In genomic region chr2:181663298-181663630, GRCm38 (mm10) we compare ENCODE assay signal across 9 mouse cellular contexts. TPM values are rescaled to one million over a fixed set of nuclear protein-coding genes. Genes with fewer than 3 reads are reported as not detected.
DNase-seq lines count a peak whose midpoint lies in the region; ATAC-seq lines count a peak whose summit lies in the region.
"Had no signal": no experiment of that assay in that cellular context is flagged by ENCODE, and none has a peak within 500 bp of the region (broad histone marks: within the 10 kb centered on the region; RNA-seq: fewer than 3 reads in every experiment).

No protein-coding gene starts in this region.

- H3K9me3 ChIP-seq in liver, embryonic 13.5 days (replicated peaks): no peaks in the 10 kb centered on the region
- H3K9me3 ChIP-seq in forebrain, embryonic 13.5 days (replicated peaks): no peaks in the 10 kb centered on the region
- no peaks in the 10 kb centered on the region for H3K9me3 ChIP-seq in midbrain, embryonic 15.5 days

- H3K27ac ChIP-seq in liver, embryonic 13.5 days: no peak overlapping the region
- no peak overlapping the region for H3K27ac ChIP-seq in forebrain, embryonic 13.5 days
- H3K27ac ChIP-seq in midbrain, embryonic 15.5 days: no peak overlapping the region

- H3K9ac ChIP-seq in liver, embryonic 13.5 days: no peak overlapping the region
- H3K9ac ChIP-seq in forebrain, embryonic 13.5 days: no peak overlapping the region
- no peak overlapping the region for H3K9ac ChIP-seq in midbrain, embryonic 15.5 days

- H3K36me3 ChIP-seq in liver, embryonic 13.5 days: no peaks in the 10 kb centered on the region
- H3K36me3 ChIP-seq in forebrain, embryonic 13.5 days (ENCODE audit: poor library complexity, severe bottlenecking): peaks cover 3% of the 10 kb centered on the region; the same call in 1 of the 2 replicates
- no peaks in the 10 kb centered on the region for H3K36me3 ChIP-seq in midbrain, embryonic 15.5 days (replicated peaks)

- no peak overlapping the region for H3K4me3 ChIP-seq in liver, embryonic 13.5 days (replicated peaks)
- no peak overlapping the region for H3K4me3 ChIP-seq in forebrain, embryonic 13.5 days
- H3K4me3 ChIP-seq in midbrain, embryonic 15.5 days: no peak overlapping the region

- no peak overlapping the region for H3K4me2 ChIP-seq in liver, embryonic 13.5 days
- no peak overlapping the region for H3K4me2 ChIP-seq in forebrain, embryonic 13.5 days
- H3K4me2 ChIP-seq in midbrain, embryonic 15.5 days: no peak overlapping the region

- 17% methylated on average over 4 of the region's 4 CpGs for WGBS in liver, embryonic 13.5 days (ENCODE audit: insufficient replicate concordance)
- WGBS in forebrain, embryonic 13.5 days: 35% methylated on average over 4 of the region's 4 CpGs
- 47% methylated on average over 4 of the region's 4 CpGs for WGBS in midbrain, embryonic 15.5 days

- DNase-seq in adrenal gland, adult 8-10 months: peak; percentile 49
- DNase-seq in heart, postnatal 4 days: peak; percentile 74
- no peak for DNase-seq in liver, embryonic 13.5 days
- no peak for DNase-seq in B cell, adult 2 months
- no peak for DNase-seq in MN1 (ENCODE audit: low spot score)

- 0 out of 2 replicates have a peak, but pooled peaks have one; percentile 3 for ATAC-seq in common myeloid progenitor, adult 5-6 weeks (replicated peaks; ENCODE audit: low read depth, poor library complexity, severe bottlenecking)
- peak; percentile 11; the same call in 1 of the 2 replicates for ATAC-seq in liver, embryonic 13.5 days (ENCODE audit: low read depth)
- ATAC-seq in forebrain, embryonic 13.5 days: no peak
- no peak for ATAC-seq in midbrain, embryonic 15.5 days (replicated peaks)

- peaks cover 7% of the 10 kb centered on the region for H3K27me3 ChIP-seq in liver, embryonic 13.5 days
- peaks cover 7% of the 10 kb centered on the region for H3K27me3 ChIP-seq in forebrain, embryonic 13.5 days
- H3K27me3 ChIP-seq in midbrain, embryonic 15.5 days (replicated peaks): peaks cover 2% of the 10 kb centered on the region; the same call in 1 of the 2 replicates

- peaks cover 27% of the 10 kb centered on the region for H3K4me1 ChIP-seq in liver, embryonic 13.5 days (replicated peaks)
- H3K4me1 ChIP-seq in forebrain, embryonic 13.5 days: no peaks in the 10 kb centered on the region; the same call in 1 of the 2 replicates
- peaks cover 6% of the 10 kb centered on the region; the same call in 1 of the 2 replicates for H3K4me1 ChIP-seq in midbrain, embryonic 15.5 days

RNA-seq across cellular contexts. Expression of gene Gm29797, which starts 6.4 kb away (rescaled TPM):
- total RNA-seq in adrenal gland, adult 8-10 months (2022): under 1 TPM in 1 of 4 experiments, not detected in 3; 0.38 TPM
- total RNA-seq in common myeloid progenitor, adult 5-6 weeks (2017): not detected in 2 replicates
- not detected for total RNA-seq in heart, postnatal 4 days (2021)
- polyA plus RNA-seq in liver, embryonic 13.5 days (2015; fragmentation: Nextera tagmentation; extraction: Ambion mirVana): not detected in 2 replicates
- polyA plus RNA-seq in forebrain, embryonic 13.5 days (2015; fragmentation: Nextera tagmentation; extraction: Ambion mirVana): 0.23 TPM in 1 of 2 replicates, not detected in the other
- polyA plus RNA-seq in midbrain, embryonic 15.5 days (2015; fragmentation: Nextera tagmentation; extraction: Ambion mirVana): not detected in 2 replicates

RNA-seq across cellular contexts. Expression of gene Sox18, which starts 8.2 kb away (rescaled TPM):
- 10 to 100 TPM; 19.1 to 36.7 (median 32.9) TPM for total RNA-seq in adrenal gland, adult 8-10 months (2022)
- not detected in 2 replicates for total RNA-seq in common myeloid progenitor, adult 5-6 weeks (2017)
- total RNA-seq in heart, postnatal 4 days (2021): 10 to 100 TPM; 75.9 to 80.3 TPM
- 6.4 and 6.5 TPM in 2 replicates for polyA plus RNA-seq in liver, embryonic 13.5 days (2015; fragmentation: Nextera tagmentation; extraction: Ambion mirVana)
- 11.6 and 13.0 TPM in 2 replicates for polyA plus RNA-seq in forebrain, embryonic 13.5 days (2015; fragmentation: Nextera tagmentation; extraction: Ambion mirVana)
- polyA plus RNA-seq in midbrain, embryonic 15.5 days (2015; fragmentation: Nextera tagmentation; extraction: Ambion mirVana): 18.3 and 19.7 TPM in 2 replicates

RNA-seq across cellular contexts. Expression of gene Tcea2, which starts 16.8 kb away (rescaled TPM):
- 10 to 100 TPM in 2 of 4 experiments, 1 to 10 TPM in 2; 6.6 to 16.4 (median 11.4) TPM for total RNA-seq in adrenal gland, adult 8-10 months (2022)
- total RNA-seq in common myeloid progenitor, adult 5-6 weeks (2017): 3.3 and 9.6 TPM in 2 replicates
- 10 to 100 TPM in 1 of 2 experiments, 1 to 10 TPM in 1; 9.9 to 11.1 TPM for total RNA-seq in heart, postnatal 4 days (2021)
- polyA plus RNA-seq in liver, embryonic 13.5 days (2015; fragmentation: Nextera tagmentation; extraction: Ambion mirVana): 2.4 and 2.6 TPM in 2 replicates
- 31.0 and 35.9 TPM in 2 replicates for polyA plus RNA-seq in forebrain, embryonic 13.5 days (2015; fragmentation: Nextera tagmentation; extraction: Ambion mirVana)
- 52.2 and 54.5 TPM in 2 replicates for polyA plus RNA-seq in midbrain, embryonic 15.5 days (2015; fragmentation: Nextera tagmentation; extraction: Ambion mirVana)

RNA-seq across cellular contexts. Expression of gene Rgs19, which starts 30.5 kb away (rescaled TPM):
- total RNA-seq in adrenal gland, adult 8-10 months (2022): 10 to 100 TPM; 23.7 to 26.0 (median 25.3) TPM
- total RNA-seq in common myeloid progenitor, adult 5-6 weeks (2017): 67.5 and 113 TPM in 2 replicates
- 10 to 100 TPM; 11.3 to 15.8 TPM for total RNA-seq in heart, postnatal 4 days (2021)
- 17.7 and 19.9 TPM in 2 replicates for polyA plus RNA-seq in liver, embryonic 13.5 days (2015; fragmentation: Nextera tagmentation; extraction: Ambion mirVana)
- 45.3 and 45.4 TPM in 2 replicates for polyA plus RNA-seq in forebrain, embryonic 13.5 days (2015; fragmentation: Nextera tagmentation; extraction: Ambion mirVana)
- polyA plus RNA-seq in midbrain, embryonic 15.5 days (2015; fragmentation: Nextera tagmentation; extraction: Ambion mirVana): 65.4 and 67.3 TPM in 2 replicates

RNA-seq across cellular contexts. Expression of gene Lkaaear1, which starts 35.0 kb away (rescaled TPM):
- not detected for total RNA-seq in adrenal gland, adult 8-10 months (2022)
- not detected in 2 replicates for total RNA-seq in common myeloid progenitor, adult 5-6 weeks (2017)
- not detected for total RNA-seq in heart, postnatal 4 days (2021)
- polyA plus RNA-seq in liver, embryonic 13.5 days (2015; fragmentation: Nextera tagmentation; extraction: Ambion mirVana): not detected in 2 replicates
- polyA plus RNA-seq in forebrain, embryonic 13.5 days (2015; fragmentation: Nextera tagmentation; extraction: Ambion mirVana): not detected in 2 replicates
- not detected in 2 replicates for polyA plus RNA-seq in midbrain, embryonic 15.5 days (2015; fragmentation: Nextera tagmentation; extraction: Ambion mirVana)
- total RNA-seq: left cerebral cortex, postnatal 10 days had no signal

Comparison
In these comparisons a context has a peak if more than half of its experiments do, and no peak if none do; other contexts are left out.
1. DNase-seq: peak in adrenal gland, adult 8-10 months (single experiment) and heart, postnatal 4 days (single experiment); none in liver, embryonic 13.5 days (single experiment), B cell, adult 2 months (0 of 2) and MN1 (single experiment).
2. ATAC-seq: peak in common myeloid progenitor, adult 5-6 weeks (single experiment) and liver, embryonic 13.5 days (single experiment); none in forebrain, embryonic 13.5 days (single experiment) and midbrain, embryonic 15.5 days (single experiment).
3. RNA of gene Sox18, which starts 8.2 kb away (total RNA-seq): 75.9 to 80.3 TPM in heart, postnatal 4 days and 19.1 to 36.7 TPM in adrenal gland, adult 8-10 months; not detected in common myeloid progenitor, adult 5-6 weeks; every median in the first group is over 10 times any median in the second.